Mouse (Mus musculus): ENCODE measurements around the gene Neil1. TPM values are rescaled to one million over a fixed set of nuclear protein-coding genes. Genes with fewer than 3 reads are reported as not detected.

Neil1 gene
- 9.8 and 9.9 TPM in 2 replicates for polyA plus RNA-seq (2015; fragmentation: Nextera tagmentation; extraction: Ambion mirVana)

DNA sequence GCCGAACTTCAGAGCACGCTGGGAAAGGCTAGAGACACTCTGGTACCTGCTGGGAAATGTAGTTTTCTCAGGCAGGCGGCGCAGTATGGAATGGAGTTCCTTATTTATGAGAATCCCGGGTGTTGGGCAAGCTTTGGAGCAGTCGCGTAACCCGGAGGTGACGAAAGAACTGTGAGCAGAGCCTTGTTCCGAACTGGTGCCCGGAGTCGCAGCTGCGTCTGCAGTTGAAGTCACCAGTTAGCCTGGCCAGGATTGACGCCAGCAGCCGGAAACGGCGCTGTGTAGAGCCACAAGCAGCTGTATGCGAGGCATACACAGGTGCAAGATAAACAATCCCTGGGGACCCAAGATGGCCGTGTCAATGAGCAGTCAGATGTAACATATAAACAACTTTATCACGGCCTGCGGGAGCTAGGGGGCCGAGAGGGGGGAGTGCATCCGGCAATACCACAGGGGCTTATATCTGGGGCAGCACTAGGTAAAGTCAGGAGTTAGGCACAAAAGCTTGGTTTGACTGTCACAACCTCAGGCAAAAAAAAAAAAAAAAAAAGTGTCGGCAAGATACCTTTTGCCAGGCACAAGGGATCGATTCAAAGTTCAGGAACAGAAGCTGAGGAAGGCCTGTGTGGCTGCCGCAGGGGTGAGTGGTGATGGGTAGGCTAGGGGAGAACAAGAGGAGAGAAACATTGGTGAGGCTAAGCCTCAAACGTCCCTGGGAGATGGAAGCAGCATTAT, at the start of gene Neil1:
Neil1 (minus strand) TSS at position 162 of the 735 bp plus-strand sequence.
- H3K4me2 ChIP-seq (replicated peaks): peak within 1 kb of the TSS; percentile 76
- WGBS: under 1% methylated on average over 27 of the region's 27 CpGs
- peak within 1 kb of the TSS; percentile 79 for H3K27ac ChIP-seq (replicated peaks)
- H3K9ac ChIP-seq: peak within 1 kb of the TSS; percentile 65
- H3K4me1 ChIP-seq: peaks cover 20% of the 10 kb centered on the region
- H3K36me3 ChIP-seq: peaks cover 10% of the 10 kb centered on the region
- ATAC-seq (ENCODE audit: insufficient number of reproducible peaks, low FRiP score, low TSS enrichment, low read depth): peak; percentile 88
- peak within 1 kb of the TSS; percentile 49 for H3K4me3 ChIP-seq (replicated peaks)
- no peaks in the 10 kb centered on the region for H3K9me3 ChIP-seq (replicated peaks)
- H3K27me3 ChIP-seq: no peaks in the 10 kb centered on the region

DNA sequence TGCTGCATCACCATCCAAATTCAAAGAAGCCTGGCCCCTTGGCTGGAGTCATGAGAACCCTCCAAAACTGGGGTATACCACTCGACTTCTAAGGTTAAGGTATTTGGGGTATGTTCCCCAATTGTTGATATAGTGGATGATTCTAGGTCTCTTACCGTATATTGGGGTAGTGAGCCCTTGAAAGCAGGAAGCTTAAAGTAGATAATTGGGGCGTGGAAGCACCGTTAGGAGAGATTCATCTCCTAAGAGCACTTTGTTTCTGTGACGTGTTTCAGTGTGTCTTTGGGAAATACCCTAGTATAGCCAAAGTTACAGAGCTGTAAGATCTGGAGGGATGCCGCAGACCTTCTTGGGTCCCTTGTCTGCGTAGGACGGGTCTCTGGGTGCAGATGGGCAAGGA, 49.3 kb upstream of the Neil1 start:
- no peaks in the 10 kb centered on the region for H3K4me1 ChIP-seq

DNA sequence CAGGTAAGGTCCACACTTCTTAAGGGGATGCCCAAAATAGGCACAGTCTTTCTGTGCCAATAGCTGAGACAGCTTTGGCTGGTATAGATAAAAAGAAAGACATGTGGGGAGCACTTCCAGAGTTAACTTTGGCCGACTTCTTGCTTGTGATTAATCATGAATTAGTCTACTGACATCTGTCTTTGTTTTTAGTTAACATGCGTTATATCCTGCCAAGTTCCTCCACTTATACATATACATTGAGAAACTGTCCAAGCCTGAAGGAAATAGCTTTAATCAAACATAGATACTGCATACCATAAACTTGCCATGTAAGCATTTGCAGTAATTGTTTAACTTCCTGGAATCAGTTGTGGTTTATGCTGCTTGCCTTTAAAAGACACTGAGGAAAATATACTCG, 48.6 kb upstream of the Neil1 start:
- WGBS: 34% methylated on average over 3 of the region's 3 CpGs
- Histone ChIP-seq H3K9me3 (replicated peaks) (no peaks in the 10 kb centered on the region), H3K27ac (replicated peaks) (no peak overlapping the region), H3K9ac (no peak overlapping the region), H3K27me3 (no peaks in the 10 kb centered on the region), H3K4me2 (replicated peaks) (no peak overlapping the region), H3K4me1 (no peaks in the 10 kb centered on the region), H3K4me3 (replicated peaks) (no peak overlapping the region), H3K36me3 (no peaks in the 10 kb centered on the region)
- ATAC-seq (ENCODE audit: insufficient number of reproducible peaks, low FRiP score, low TSS enrichment, low read depth): no peak

More for the DNA sequence above, 49.3 kb upstream of the Neil1 start:
- 66% methylated on average over 8 of the region's 8 CpGs for WGBS
- no peak overlapping the region for H3K4me2 ChIP-seq (replicated peaks)
- no peak overlapping the region for H3K9ac ChIP-seq
- no peaks in the 10 kb centered on the region for H3K9me3 ChIP-seq (replicated peaks)
- no peak overlapping the region for H3K27ac ChIP-seq (replicated peaks)
- H3K4me3 ChIP-seq (replicated peaks): no peak overlapping the region
- H3K36me3 ChIP-seq: no peaks in the 10 kb centered on the region
- ATAC-seq (ENCODE audit: insufficient number of reproducible peaks, low FRiP score, low TSS enrichment, low read depth): no peak
- no peaks in the 10 kb centered on the region for H3K27me3 ChIP-seq

DNA sequence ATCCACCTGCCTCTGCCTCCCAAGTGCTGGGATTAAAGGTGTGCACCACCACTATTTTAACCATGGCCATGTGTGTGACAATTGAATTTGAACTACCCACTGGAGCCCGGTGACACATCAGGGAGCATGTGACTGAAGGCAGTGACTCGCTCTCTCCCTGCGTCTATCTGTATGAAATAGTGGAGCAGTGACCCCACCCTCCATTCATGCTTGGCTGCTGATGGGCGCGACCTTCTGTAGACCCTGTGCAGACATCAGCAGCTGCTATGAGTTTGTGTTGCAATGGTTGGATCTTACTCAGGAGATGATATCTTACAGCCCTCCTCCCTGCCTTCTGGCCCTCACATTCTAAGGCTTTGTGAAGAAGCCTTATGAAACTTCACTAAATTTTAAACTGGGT, 20.3 kb upstream of the Neil1 start:
- H3K27me3 ChIP-seq: no peaks in the 10 kb centered on the region
- H3K27ac ChIP-seq (replicated peaks): no peak overlapping the region
- no peak overlapping the region for H3K4me2 ChIP-seq (replicated peaks)
- 77% methylated on average over 5 of the region's 5 CpGs for WGBS
- no peak overlapping the region for H3K9ac ChIP-seq
- no peak overlapping the region for H3K4me3 ChIP-seq (replicated peaks)
- ATAC-seq (ENCODE audit: insufficient number of reproducible peaks, low FRiP score, low TSS enrichment, low read depth): no peak
- no peaks in the 10 kb centered on the region for H3K9me3 ChIP-seq (replicated peaks)
- no peaks in the 10 kb centered on the region for H3K4me1 ChIP-seq
- no peaks in the 10 kb centered on the region for H3K36me3 ChIP-seq

DNA sequence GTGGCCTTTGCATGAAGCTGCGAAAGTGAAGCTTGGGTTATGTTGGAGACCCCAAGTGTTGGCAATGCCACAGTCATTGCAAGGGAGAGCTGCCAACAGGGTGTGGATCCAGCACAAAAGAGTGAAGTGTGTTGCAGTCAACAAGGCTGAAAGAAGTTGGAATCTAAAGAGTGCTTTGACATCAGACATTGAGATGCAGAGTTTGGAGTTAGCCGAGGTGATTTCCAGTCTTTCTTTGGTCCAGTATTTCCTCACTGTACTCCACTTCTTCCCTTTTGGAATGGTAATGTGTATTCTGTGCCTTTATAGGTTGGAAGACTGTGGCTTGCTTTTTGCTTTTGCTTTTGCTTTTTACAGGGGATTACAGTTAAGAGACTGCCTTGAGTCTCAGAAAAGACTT, 18.1 kb upstream of the Neil1 start:
- Histone ChIP-seq H3K27ac (replicated peaks) (no peak overlapping the region), H3K4me1 (no peaks in the 10 kb centered on the region), H3K27me3 (no peaks in the 10 kb centered on the region), H3K36me3 (no peaks in the 10 kb centered on the region), H3K4me3 (replicated peaks) (no peak overlapping the region), H3K9me3 (replicated peaks) (no peaks in the 10 kb centered on the region), H3K9ac (no peak overlapping the region), H3K4me2 (replicated peaks) (no peak overlapping the region)
- 92% methylated on average over 2 of the region's 2 CpGs for whole genome bisulfite sequencing
- no peak for ATAC-seq (ENCODE audit: insufficient number of reproducible peaks, low FRiP score, low TSS enrichment, low read depth)

DNA sequence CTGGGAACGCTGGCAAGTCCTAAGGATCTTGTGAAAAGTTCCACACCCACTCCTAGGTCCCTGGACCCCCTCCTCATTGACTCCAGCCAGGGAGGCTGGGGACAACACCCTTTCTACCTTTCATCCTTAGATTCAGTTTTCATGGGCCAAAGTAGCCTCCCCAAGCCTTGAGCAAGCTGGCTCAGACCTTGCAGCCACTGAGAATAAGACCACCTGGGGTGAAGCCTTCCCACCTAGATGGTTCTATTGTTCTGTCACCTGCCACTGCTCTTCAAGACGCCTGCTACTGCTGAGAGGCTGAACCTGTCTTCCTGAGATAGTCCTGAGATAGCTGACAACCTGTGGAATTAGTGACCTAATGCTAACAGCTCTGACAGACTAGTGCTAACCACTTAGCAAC, 15.0 kb upstream of the Neil1 start:
- H3K4me3 ChIP-seq (replicated peaks): no peak overlapping the region
- H3K9me3 ChIP-seq (replicated peaks): no peaks in the 10 kb centered on the region
- no peak overlapping the region for H3K4me2 ChIP-seq (replicated peaks)
- no peaks in the 10 kb centered on the region for H3K4me1 ChIP-seq
- H3K27me3 ChIP-seq: no peaks in the 10 kb centered on the region; the same call in 1 of the 2 replicates
- H3K27ac ChIP-seq (replicated peaks): no peak overlapping the region
- H3K36me3 ChIP-seq: no peaks in the 10 kb centered on the region
- 45% methylated on average over 2 of the region's 2 CpGs for WGBS
- H3K9ac ChIP-seq: no peak overlapping the region
- no peak for ATAC-seq (ENCODE audit: insufficient number of reproducible peaks, low FRiP score, low TSS enrichment, low read depth)

DNA sequence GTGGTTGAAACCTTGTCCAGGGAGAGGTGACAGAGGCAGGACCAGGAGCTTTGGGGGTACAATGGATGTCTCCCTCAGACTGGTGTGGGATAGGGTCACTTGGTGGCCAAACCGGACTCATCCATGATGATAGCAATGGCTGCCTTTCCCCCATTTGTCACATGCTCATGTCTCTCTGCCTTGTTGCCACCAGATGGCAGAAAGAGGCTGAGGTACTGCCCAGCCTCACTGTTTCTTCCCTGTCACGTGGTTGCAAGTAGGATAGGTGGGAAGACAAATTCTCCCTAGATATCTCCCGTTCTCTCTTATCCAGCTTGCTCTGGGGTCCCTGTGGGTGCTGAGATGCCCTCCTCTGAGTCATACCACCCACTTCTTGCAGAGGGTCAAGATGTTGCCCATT, 14.4 kb upstream of the Neil1 start:
- Histone ChIP-seq H3K4me3 (replicated peaks) (no peak overlapping the region), H3K36me3 (no peaks in the 10 kb centered on the region), H3K4me2 (replicated peaks) (no peak overlapping the region), H3K4me1 (peaks cover 4% of the 10 kb centered on the region), H3K27ac (replicated peaks) (no peak overlapping the region), H3K9me3 (replicated peaks) (no peaks in the 10 kb centered on the region), H3K27me3 (no peaks in the 10 kb centered on the region; the same call in 1 of the 2 replicates), H3K9ac (no peak overlapping the region)
- WGBS: 20% methylated on average over 3 of the region's 3 CpGs
- no peak for ATAC-seq (ENCODE audit: insufficient number of reproducible peaks, low FRiP score, low TSS enrichment, low read depth)

DNA sequence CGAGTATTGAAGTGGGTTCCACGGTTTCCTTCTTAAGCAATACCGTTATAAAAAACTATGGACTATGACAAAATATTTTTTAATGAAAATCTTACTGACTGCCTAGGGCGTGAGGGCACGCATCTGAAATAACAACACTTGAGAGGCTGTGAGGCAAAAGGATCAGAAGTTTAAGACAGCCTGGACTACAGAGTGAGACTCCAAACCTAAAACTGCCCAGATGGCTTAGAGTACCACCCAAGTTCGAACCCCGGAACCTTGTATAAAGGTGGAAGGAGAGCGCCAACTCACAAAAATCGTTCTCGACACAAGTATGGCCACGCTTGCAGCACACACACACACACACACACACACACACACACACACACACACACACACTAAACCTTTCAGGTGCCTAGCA, 10.4 kb upstream of the Neil1 start:
- Histone ChIP-seq H3K4me3 (replicated peaks) (peak overlapping the region; percentile 87), H3K4me2 (replicated peaks) (peak overlapping the region; percentile 92), H3K27ac (replicated peaks) (no peak overlapping the region), H3K9me3 (replicated peaks) (no peaks in the 10 kb centered on the region), H3K9ac (peak overlapping the region; percentile 12; the same call in 1 of the 2 replicates), H3K4me1 (peaks cover 12% of the 10 kb centered on the region), H3K27me3 (no peaks in the 10 kb centered on the region; the same call in 1 of the 2 replicates), H3K36me3 (peaks cover 13% of the 10 kb centered on the region)
- ATAC-seq (ENCODE audit: insufficient number of reproducible peaks, low FRiP score, low TSS enrichment, low read depth): no peak
- WGBS: 38% methylated on average over 11 of the region's 11 CpGs

DNA sequence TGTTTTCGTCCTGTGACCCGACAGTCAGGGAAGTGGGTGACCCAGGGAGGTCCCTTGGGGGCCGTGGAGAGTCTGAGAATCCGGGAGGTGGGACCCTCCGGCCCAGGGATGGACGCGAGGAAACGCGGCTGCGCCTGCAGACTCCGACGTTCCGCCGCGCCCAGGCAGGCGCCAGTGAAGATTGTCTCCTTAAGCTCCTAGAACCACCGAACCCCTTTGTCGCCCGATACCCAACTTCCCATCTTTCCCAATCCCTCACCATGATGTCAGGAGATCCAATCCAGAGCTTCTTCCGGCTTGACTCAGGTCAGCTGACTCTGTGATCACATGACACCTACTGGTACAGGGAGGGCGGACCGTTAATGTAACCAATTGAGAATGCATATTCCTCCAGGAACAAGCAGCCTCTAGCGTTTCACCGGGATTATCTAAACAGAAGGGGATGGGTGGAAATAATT, 9.9 kb upstream of the Neil1 start, which contains the start of gene Commd4:
Commd4 (minus strand) TSS at position 319 of the 458 bp plus-strand sequence.
- H3K9me3 ChIP-seq (replicated peaks): no peaks in the 10 kb centered on the region
- peak; percentile 84 for ATAC-seq (ENCODE audit: insufficient number of reproducible peaks, low FRiP score, low TSS enrichment, low read depth)
- peaks cover 13% of the 10 kb centered on the region for H3K36me3 ChIP-seq
- peak within 1 kb of the TSS; percentile 92 for H3K4me2 ChIP-seq (replicated peaks)
- H3K27me3 ChIP-seq: no peaks in the 10 kb centered on the region; the same call in 1 of the 2 replicates
- H3K4me3 ChIP-seq (replicated peaks): peak within 1 kb of the TSS; percentile 87
- under 1% methylated on average over 24 of the region's 24 CpGs for WGBS
- H3K27ac ChIP-seq (replicated peaks): 0 out of 2 replicates have a peak within 1 kb of the TSS, but pooled peaks have one; percentile 22
- peak within 1 kb of the TSS; percentile 44 for H3K9ac ChIP-seq
- peaks cover 12% of the 10 kb centered on the region for H3K4me1 ChIP-seq

DNA sequence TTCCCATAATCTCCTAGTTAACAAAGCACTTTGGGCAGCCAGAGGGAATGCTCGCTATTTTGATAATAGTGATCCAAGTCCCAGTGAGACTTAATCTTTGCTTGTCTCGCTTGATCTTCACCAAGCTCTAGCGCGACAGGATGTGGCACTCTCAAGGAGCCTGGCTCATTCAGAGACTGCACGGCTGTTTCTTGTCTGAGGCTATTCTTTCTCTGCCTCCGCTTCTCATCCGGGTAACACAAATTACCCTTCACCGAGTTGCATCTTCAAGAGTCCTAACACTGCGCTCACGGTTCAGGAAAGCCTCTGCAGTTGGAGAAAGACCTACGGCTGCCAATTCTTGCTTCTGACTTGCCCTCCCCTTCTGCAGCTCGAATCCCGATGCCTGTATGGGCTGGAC, 9.4 kb upstream of the Neil1 start:
- Histone ChIP-seq H3K36me3 (peaks cover 13% of the 10 kb centered on the region), H3K27me3 (no peaks in the 10 kb centered on the region; the same call in 1 of the 2 replicates), H3K9ac (peak overlapping the region; percentile 44; the same call in 1 of the 2 replicates), H3K27ac (replicated peaks) (no peak overlapping the region), H3K4me1 (peaks cover 12% of the 10 kb centered on the region), H3K4me3 (replicated peaks) (peak overlapping the region; percentile 87), H3K9me3 (replicated peaks) (no peaks in the 10 kb centered on the region), H3K4me2 (replicated peaks) (peak overlapping the region; percentile 92)
- WGBS: 26% methylated on average over 13 of the region's 13 CpGs
- ATAC-seq (ENCODE audit: insufficient number of reproducible peaks, low FRiP score, low TSS enrichment, low read depth): no peak

DNA sequence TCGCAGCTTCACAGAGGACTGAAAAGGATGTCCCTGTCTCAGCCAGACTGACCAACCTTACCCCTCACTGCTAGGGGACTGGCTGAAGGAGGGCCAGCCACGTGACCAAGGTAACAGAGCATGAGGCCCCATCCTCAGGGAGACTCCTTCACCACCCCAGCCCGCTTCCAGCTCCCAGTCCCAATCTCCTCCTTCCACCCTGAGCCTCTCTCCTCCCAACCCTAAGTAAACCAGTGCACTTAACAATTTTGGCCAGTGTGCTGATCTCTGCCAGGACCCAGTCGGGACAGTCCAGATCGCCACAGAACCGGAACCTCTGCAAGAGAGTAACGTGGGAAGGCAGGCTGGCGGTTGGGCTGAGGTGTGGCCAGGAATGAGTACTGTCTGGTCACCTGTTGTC, 8.7 kb upstream of the Neil1 start:
- peak overlapping the region; percentile 92; the same call in 1 of the 2 replicates for H3K4me2 ChIP-seq (replicated peaks)
- ATAC-seq (ENCODE audit: insufficient number of reproducible peaks, low FRiP score, low TSS enrichment, low read depth): no peak
- H3K4me1 ChIP-seq: peaks cover 12% of the 10 kb centered on the region
- no peak overlapping the region for H3K9ac ChIP-seq
- H3K36me3 ChIP-seq: peaks cover 13% of the 10 kb centered on the region
- H3K27me3 ChIP-seq: no peaks in the 10 kb centered on the region; the same call in 1 of the 2 replicates
- WGBS: 85% methylated on average over 8 of the region's 8 CpGs
- no peak overlapping the region for H3K27ac ChIP-seq (replicated peaks)
- H3K4me3 ChIP-seq (replicated peaks): no peak overlapping the region
- H3K9me3 ChIP-seq (replicated peaks): no peaks in the 10 kb centered on the region
